Mouse (Mus musculus): ENCODE results near the gene Fgr. TPM values are rescaled to one million over a fixed set of nuclear protein-coding genes. Genes with fewer than 3 reads are reported as not detected.

Gene Fgr
- total RNA-seq, 2 experiments from 2014 or later, result 8.4 to 9.7 TPM

DNA sequence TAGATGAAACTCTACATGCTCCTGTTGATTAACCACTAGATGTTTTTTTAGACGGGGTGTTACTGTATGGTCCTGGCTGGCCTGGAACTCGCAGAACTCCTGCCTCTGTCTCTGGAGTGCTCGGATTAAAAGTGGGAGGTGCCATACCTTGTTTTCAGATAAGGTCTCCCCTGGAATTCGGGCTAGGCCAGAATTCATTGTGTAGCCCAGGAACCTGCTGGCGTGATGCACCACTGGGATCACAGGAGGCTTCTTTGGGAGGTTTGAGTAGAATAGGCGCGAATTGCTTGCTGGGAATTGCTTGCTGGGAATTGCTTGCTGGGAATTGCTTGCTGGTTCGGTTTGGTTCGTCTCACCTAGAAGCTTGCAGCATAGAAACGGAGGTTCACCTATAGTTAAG is 53.8 kb downstream of the Fgr start:
- ATAC-seq (replicated peaks; ENCODE audit: low FRiP score, poor library complexity, severe bottlenecking), result no peak

GRCm38 (mm10) chr4:133028193-133028592 is 54.3 kb downstream of the Fgr start:
- no peak for ATAC-seq (replicated peaks; ENCODE audit: low FRiP score, poor library complexity, severe bottlenecking)

GRCm38 (mm10) chr4:133028875-133029274 is 55.0 kb downstream of the Fgr start:
- ATAC-seq (replicated peaks; ENCODE audit: low FRiP score, poor library complexity, severe bottlenecking), result no peak

DNA sequence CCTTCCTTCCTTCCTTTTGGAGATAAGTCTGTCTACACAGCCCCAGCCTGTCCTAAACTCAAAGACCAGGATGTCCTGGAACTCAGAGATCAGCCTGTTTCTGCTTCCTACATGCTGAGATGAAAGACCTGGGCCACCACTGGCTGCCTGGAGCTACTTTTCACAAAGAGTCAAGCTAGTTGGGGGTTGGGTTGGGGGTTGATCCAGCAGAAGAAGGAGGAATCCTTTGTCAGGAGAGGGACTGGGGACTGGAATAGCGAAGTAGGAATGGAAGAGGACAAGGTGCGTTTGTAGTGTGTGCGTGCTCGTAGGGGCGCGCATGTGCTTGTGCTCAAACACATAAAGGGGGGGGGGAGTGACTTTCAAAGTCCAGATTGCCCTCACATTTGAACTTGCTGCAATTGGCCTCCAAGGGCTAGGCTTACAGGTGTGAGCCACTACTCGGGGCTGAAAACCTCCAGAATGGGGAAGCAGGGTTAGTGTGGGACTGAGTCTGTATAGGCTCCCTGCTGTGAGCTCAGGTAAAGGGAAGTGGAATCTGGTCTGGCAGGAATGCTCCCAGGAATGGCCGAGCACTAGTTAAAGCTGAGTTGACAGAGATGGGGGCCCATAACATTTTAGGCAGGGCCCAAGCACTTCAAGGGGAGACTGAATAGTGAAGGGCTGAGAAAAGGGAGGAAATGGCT is 58.7 kb downstream of the Fgr start:
- ATAC-seq (replicated peaks; ENCODE audit: low FRiP score, poor library complexity, severe bottlenecking), result no peak

GRCm38 (mm10) chr4:133034478-133034877 is 60.6 kb downstream of the Fgr start:
- no peak for ATAC-seq (replicated peaks; ENCODE audit: low FRiP score, poor library complexity, severe bottlenecking)

- ATAC-seq (replicated peaks; ENCODE audit: low FRiP score, poor library complexity, severe bottlenecking), result no peak
Observed at GRCm38 (mm10) chr4:133035446-133035845, 61.6 kb downstream of the Fgr start.

DNA sequence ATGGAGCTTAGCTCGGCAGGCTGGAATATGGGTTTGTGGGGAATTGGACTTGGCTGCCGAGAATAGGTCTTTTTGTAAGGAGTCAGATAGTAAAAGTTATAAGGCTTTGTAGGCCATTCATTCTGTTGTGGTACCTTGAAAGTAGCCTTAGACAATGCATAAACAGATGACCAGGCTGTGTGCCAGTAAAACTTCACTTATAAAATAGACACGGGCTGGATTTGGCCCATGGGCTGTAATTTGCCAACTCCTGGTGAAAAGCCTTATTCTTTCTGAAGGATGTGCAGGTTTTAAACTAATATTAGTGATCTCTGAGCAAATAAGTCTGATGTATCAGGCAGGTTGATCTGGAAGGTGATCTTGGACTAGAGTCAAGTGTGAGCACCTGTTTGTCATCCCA is 62.1 kb downstream of the Fgr start:
- no peak for ATAC-seq (replicated peaks; ENCODE audit: low FRiP score, poor library complexity, severe bottlenecking)

DNA sequence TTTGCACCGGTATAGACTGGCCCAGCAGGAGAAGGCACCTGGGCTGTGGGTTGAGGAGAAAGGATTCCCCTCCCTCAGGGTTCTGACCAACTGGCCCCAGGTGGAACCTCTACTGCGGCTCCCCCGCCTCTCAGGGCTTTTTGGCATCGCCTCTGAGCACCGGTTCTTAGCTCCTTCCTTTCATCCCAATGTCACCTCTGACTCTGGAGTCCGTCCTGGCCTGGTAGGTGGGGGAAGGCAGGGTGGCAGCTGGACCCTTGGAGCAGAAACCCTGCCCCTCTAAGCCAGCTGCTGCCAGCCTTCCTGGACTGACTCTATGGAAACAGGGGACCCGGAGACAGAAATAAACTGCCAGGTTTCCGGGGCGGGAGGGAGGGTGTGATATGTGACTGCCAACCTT is 63.4 kb downstream of the Fgr start:
- no peak for ATAC-seq (replicated peaks; ENCODE audit: low FRiP score, poor library complexity, severe bottlenecking)

DNA sequence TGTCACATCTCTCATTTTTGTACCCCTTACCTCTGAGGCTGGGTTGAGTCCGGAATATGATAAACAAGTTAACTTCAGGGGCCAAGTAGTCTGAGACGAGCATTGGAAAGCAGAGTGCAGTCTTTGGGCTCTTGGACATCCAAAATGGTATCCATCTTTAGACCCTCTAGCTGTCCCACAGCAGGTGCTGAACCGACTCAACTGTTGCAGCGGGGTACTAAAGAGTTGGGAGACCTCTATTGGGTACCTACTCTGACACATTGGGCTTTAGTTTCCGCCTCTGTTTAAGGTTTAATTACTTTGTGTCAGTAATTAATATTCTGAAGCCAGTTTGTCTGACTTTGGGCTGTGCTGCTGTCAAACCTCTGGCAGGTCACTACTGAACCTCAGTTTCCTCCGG is 63.9 kb downstream of the Fgr start:
- ATAC-seq (replicated peaks; ENCODE audit: low FRiP score, poor library complexity, severe bottlenecking), result no peak

GRCm38 (mm10) chr4:133038521-133039115 is 64.7 kb downstream of the Fgr start:
- ATAC-seq (replicated peaks; ENCODE audit: low FRiP score, poor library complexity, severe bottlenecking), result no peak

- no peak for ATAC-seq (replicated peaks; ENCODE audit: low FRiP score, poor library complexity, severe bottlenecking)
Observed at GRCm38 (mm10) chr4:133039116-133039819, 65.4 kb downstream of the Fgr start.

- ATAC-seq (replicated peaks; ENCODE audit: low FRiP score, poor library complexity, severe bottlenecking), result no peak
Observed at GRCm38 (mm10) chr4:133039832-133040231, 65.9 kb downstream of the Fgr start.

DNA sequence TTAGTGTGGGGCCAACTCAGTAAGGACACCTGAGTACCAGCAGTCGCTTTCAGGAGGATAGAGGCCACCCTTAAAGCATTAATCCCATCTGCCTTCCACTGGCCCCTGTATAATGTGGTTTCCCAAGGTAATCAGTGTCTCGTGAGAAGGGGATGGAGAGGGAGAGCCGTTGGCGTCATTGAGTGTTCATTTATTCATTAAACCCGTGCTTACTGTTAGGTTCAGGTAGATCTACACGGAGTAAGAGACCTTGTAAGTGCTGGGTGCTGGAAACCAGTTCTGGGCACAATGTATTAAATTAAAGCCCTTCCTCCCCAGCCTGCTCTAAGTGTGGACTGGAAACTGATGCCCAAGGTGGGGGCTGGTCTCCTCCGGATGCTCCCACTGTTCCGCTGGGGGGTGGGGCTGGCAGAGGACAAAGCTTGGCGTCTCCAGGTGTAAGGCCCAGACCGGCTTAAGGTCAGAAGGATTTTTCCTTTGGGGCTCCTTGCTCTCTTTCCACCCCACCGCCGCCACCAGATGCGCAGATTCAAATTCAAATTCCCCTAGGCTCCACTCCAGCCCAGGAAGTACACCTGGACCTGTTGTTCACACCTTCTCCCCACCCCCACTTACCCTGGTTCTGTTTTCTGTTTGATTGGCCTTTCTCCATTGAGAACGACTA is 66.5 kb downstream of the Fgr start:
- ATAC-seq (replicated peaks; ENCODE audit: low FRiP score, poor library complexity, severe bottlenecking), result no peak

GRCm38 (mm10) chr4:133042244-133042643 is 68.3 kb downstream of the Fgr start:
- ATAC-seq (replicated peaks; ENCODE audit: low FRiP score, poor library complexity, severe bottlenecking), result no peak

GRCm38 (mm10) chr4:133042651-133043635 is 69.0 kb downstream of the Fgr start:
- ATAC-seq (replicated peaks; ENCODE audit: low FRiP score, poor library complexity, severe bottlenecking), result no peak

GRCm38 (mm10) chr4:133043798-133044646 is 70.1 kb downstream of the Fgr start:
- ATAC-seq (replicated peaks; ENCODE audit: low FRiP score, poor library complexity, severe bottlenecking), result no peak

DNA sequence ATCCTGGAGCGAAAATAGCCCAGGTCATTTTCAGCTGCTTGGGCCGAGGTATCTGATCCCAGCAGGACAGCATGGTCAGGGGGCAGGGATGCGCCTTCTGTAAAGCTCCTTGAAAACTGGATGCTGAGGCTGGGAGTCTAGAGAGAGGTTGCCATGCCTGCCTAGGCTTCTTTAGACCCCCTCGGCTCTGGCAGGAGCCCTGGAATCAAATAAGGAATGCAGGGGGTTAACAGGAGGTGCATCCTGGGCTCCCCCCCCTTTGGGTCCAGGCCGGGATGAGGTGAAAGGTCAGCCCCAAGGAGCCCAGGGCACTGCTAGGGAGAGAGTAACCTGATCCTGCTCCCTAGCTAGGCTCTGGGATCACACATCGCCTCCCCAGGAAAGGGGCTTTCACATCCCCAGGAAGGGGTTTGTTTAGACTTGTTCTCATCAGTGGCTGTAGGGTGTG is 70.8 kb downstream of the Fgr start:
- ATAC-seq (replicated peaks; ENCODE audit: low FRiP score, poor library complexity, severe bottlenecking), result no peak

DNA sequence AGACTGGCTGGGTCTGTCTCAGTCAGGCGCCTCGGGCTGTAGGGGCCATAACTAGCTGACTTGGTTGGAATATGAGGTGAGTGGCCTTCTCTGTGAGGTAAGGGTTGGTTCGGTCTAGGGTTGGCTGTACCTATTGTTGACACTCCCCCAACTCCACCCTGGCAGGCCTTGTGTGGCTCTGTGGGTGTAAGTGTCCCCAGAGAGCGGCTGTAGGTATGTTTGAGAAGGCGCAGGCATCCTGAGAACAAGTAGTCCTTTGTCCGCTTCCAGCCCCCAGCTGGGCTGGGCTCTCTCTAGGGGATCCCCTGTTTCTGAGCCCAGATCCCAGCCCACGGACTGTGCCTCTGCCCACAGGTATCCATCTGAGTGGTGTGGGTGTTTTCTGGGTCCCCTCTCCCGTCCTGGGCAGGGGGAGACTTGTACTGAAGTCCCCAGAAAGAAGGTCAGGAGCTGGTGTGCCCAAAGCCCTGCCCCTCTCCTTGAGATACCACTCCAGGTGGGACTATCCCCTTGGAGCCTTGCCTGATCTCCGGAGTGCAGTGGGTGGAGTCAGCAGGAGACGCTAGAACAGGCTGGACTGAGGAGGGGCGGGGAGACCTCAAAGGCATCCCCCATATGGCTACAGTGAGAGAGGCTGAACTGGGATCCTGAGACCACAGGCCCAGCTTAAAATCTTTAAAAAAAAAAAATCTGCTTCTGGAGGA is 72.0 kb downstream of the Fgr start:
- ATAC-seq (replicated peaks; ENCODE audit: low FRiP score, poor library complexity, severe bottlenecking), result no peak
